Mouse (Mus musculus): ENCODE results near the gene Gon7.

Gene Gon7

GRCm38 (mm10) chr12:102757689-102758402 is at the start of gene Gon7, which contains the start of the genes Gm28051 and Ubr7:
Gon7 (minus strand) TSS chr12:102757803.
Gm28051 (minus strand) TSS chr12:102757765.
Ubr7 (plus strand) TSS chr12:102757967.
- DNase-seq: peak; percentile 91 to 95

GRCm38 (mm10) chr12:102799528-102799927 is 41.9 kb upstream of the Gon7 start:
- no peak for DNase-seq

GRCm38 (mm10) chr12:102787927-102788326 is 30.3 kb upstream of the Gon7 start:
- DNase-seq: peak; percentile 60 to 80

GRCm38 (mm10) chr12:102785593-102785985 is 28.0 kb upstream of the Gon7 start:
- DNase-seq: no peak

GRCm38 (mm10) chr12:102784899-102785592 is 27.4 kb upstream of the Gon7 start:
- no peak for DNase-seq

GRCm38 (mm10) chr12:102782841-102783240 is 25.2 kb upstream of the Gon7 start:
- DNase-seq: peak in 1 of 2 experiments; percentile 67

- DNase-seq: no peak
Observed at GRCm38 (mm10) chr12:102779452-102779851, 21.8 kb upstream of the Gon7 start.

- no peak for DNase-seq
Observed at GRCm38 (mm10) chr12:102778151-102778550, 20.5 kb upstream of the Gon7 start.

GRCm38 (mm10) chr12:102776035-102776434 is 18.4 kb upstream of the Gon7 start:
- no peak for DNase-seq

- DNase-seq: no peak
Observed at GRCm38 (mm10) chr12:102772676-102773075, 15.1 kb upstream of the Gon7 start.

- DNase-seq: no peak
Observed at GRCm38 (mm10) chr12:102771601-102772000, 14.0 kb upstream of the Gon7 start.

- no peak for DNase-seq
Observed at GRCm38 (mm10) chr12:102769000-102769399, 11.4 kb upstream of the Gon7 start.

- no peak for DNase-seq
Observed at GRCm38 (mm10) chr12:102763696-102764095, 6.1 kb upstream of the Gon7 start.

GRCm38 (mm10) chr12:102761668-102762067 is 4.1 kb upstream of the Gon7 start:
- no peak for DNase-seq

- no peak for DNase-seq
Observed at GRCm38 (mm10) chr12:102758936-102759335, 1.3 kb upstream of the Gon7 start.

GRCm38 (mm10) chr12:102758403-102758756 is 777 bp upstream of the Gon7 start, which contains the start of gene Gm20604:
Gm20604 (minus strand) TSS chr12:102758672.
- DNase-seq: no peak

- DNase-seq: no peak
Observed at GRCm38 (mm10) chr12:102757055-102757688, 431 bp downstream of the Gon7 start.

- no peak for DNase-seq
Observed at GRCm38 (mm10) chr12:102756304-102756703, 1.3 kb downstream of the Gon7 start.

- no peak for DNase-seq
Observed at GRCm38 (mm10) chr12:102748256-102748655, 9.3 kb downstream of the Gon7 start.

GRCm38 (mm10) chr12:102744839-102745238 is 12.8 kb downstream of the Gon7 start:
- no peak for DNase-seq

GRCm38 (mm10) chr12:102743589-102744574 is 13.7 kb downstream of the Gon7 start, which contains the start of the genes Moap1 and Tmem251:
Moap1 (minus strand) TSS chr12:102743661.
Tmem251 (plus strand) TSS chr12:102743762.
- peak; percentile 84 to 85 for DNase-seq

- no peak for DNase-seq
Observed at GRCm38 (mm10) chr12:102743036-102743588, 14.5 kb downstream of the Gon7 start.

Measured in thymus, adult 18-20 months (tissue).